ENCODE assay signal across 8 mouse cellular contexts in genomic region chr15:61096021-61096781, GRCm38 (mm10).
A peak's percentile ranks its signal among the peaks of the same experiment; 100 is the strongest.
DNase-seq lines count a peak whose midpoint lies in the region; ATAC-seq and TF ChIP-seq lines count a peak whose summit lies in the region.

No protein-coding gene starts in this region.

- H3K27ac ChIP-seq in neural tube, embryonic 11.5 days (ENCODE audit: low read depth, low read length), result no peak overlapping the region
- no peak overlapping the region for H3K27ac ChIP-seq in stomach, postnatal 0 days (replicated peaks)

- no peak overlapping the region for H3K9ac ChIP-seq in neural tube, embryonic 11.5 days (ENCODE audit: low read length)
- no peak overlapping the region for H3K9ac ChIP-seq in stomach, postnatal 0 days (ENCODE audit: low read length)

- TF ChIP-seq EP300 in stomach, postnatal 0 days (optimal IDR thresholded peaks at IDR 0.05), result no peak

- H3K4me1 ChIP-seq in neural tube, embryonic 11.5 days (ENCODE audit: control insufficient read depth, insufficient read depth, low read length), result no peaks in the 10 kb centered on the region
- no peaks in the 10 kb centered on the region for H3K4me1 ChIP-seq in stomach, postnatal 0 days (replicated peaks; ENCODE audit: control insufficient read depth, insufficient read depth)

- peak; percentile 84 for TF ChIP-seq CTCF in stomach, postnatal 0 days (IDR thresholded peaks at IDR 0.05; ENCODE audit: low read depth)

- WGBS in neural tube, embryonic 11.5 days, result 65% methylated on average over 3 of the region's 3 CpGs
- WGBS in stomach, postnatal 0 days, result 69% methylated on average over 3 of the region's 3 CpGs

- H3K4me2 ChIP-seq in neural tube, embryonic 11.5 days (ENCODE audit: low read depth), result no peak overlapping the region
- H3K4me2 ChIP-seq in stomach, postnatal 0 days (replicated peaks; ENCODE audit: low read depth), result no peak overlapping the region

- no peaks in the 10 kb centered on the region for H3K36me3 ChIP-seq in neural tube, embryonic 11.5 days (ENCODE audit: control insufficient read depth, insufficient read depth, low read length)
- H3K36me3 ChIP-seq in stomach, postnatal 0 days (ENCODE audit: control insufficient read depth, insufficient read depth, low read length), result no peaks in the 10 kb centered on the region

- no peak overlapping the region for H3K4me3 ChIP-seq in neural tube, embryonic 11.5 days (ENCODE audit: low read depth, low read length)
- no peak overlapping the region for H3K4me3 ChIP-seq in stomach, postnatal 0 days (ENCODE audit: low read depth, low read length)

- peak; percentile 95 for ATAC-seq in frontal cortex, adult (ENCODE audit: low TSS enrichment)
- no peak for ATAC-seq in neural tube, embryonic 11.5 days (ENCODE audit: insufficient read depth, low FRiP score, low TSS enrichment)
- no peak for ATAC-seq in stomach, postnatal 0 days (ENCODE audit: low FRiP score, low TSS enrichment)
- no peak for ATAC-seq in inflammation-experienced regulatory T-cells, adult 6 months

- H3K9me3 ChIP-seq in neural tube, embryonic 11.5 days (ENCODE audit: control insufficient read depth, low read length), result no peaks in the 10 kb centered on the region
- H3K9me3 ChIP-seq in stomach, postnatal 0 days (ENCODE audit: control insufficient read depth, low read length), result no peaks in the 10 kb centered on the region

- DNase-seq in frontal cortex, postnatal 10 days (ENCODE audit: low spot score in 2 of 2), result no peak
- peak; percentile 24 for DNase-seq in neural tube, embryonic 11.5 days (ENCODE audit: low spot score)
- DNase-seq in neural tube, embryonic 10.5 days (ENCODE audit: extremely low spot score, low spot score), result no peak
- DNase-seq in induced T-regulatory cell, adult 2 months (ENCODE audit: low read depth), result peak; percentile 6
- no peak for DNase-seq in stomach, postnatal 0 days (ENCODE audit: low spot score)
- no peak for DNase-seq in right cerebral cortex, adult 18-20 months

- H3K27me3 ChIP-seq in neural tube, embryonic 11.5 days (ENCODE audit: control insufficient read depth, insufficient read depth, low read length), result no peaks in the 10 kb centered on the region
- no peaks in the 10 kb centered on the region for H3K27me3 ChIP-seq in stomach, postnatal 0 days (ENCODE audit: control insufficient read depth, insufficient read depth, low read length)

Comparison
In these comparisons a context has a peak if more than half of its experiments do, and no peak if none do; other contexts are left out.
1. DNase-seq: peak in neural tube, embryonic 11.5 days (single experiment) and induced T-regulatory cell, adult 2 months (single experiment); none in frontal cortex, postnatal 10 days (0 of 2), neural tube, embryonic 10.5 days (single experiment), stomach, postnatal 0 days (single experiment) and right cerebral cortex, adult 18-20 months (single experiment).